Mouse (Mus musculus): ENCODE data around the gene Spaca6.

DNA sequence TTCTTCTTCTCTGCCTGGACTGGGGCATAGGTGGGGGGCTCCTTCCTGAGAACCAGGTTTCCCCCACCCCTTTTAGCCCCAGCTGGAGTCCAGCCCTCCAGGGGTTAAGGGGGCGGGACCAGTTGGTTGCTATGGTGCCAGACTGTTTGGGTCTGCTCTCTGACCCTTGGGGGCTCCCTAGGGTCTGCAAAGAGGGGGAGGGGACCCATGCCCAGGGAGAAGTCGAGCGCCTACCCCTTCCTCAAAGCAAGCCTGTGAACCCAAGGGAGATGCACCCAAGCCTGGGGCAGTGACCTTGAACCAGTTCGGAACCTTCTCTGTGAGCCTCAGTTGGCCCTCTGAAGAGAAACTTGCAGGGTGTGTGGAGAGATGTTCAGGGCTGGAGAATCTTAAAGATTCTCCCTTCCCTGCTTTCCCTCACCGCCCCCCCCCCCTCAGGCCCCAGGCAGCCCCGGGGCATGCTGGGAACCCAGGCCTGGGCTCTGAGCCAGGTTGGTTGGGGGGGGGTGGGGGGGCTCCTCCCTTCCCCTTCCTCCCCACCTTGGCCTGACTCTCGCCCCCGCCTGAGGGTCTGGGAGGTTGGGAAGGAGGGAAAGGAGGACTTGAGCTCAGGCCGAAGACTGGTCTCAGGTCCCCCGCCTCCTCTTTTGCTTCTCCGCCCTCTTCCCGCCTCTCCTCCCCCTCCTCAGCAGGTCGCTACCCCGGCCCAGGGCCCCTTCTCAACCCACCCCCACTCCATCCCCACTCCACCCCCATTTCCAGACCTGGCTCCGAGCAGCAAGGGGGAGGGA lies 1.4 kb downstream of the Spaca6 start:
- TF ChIP-seq CTCF (IDR thresholded peaks at IDR 0.05; ENCODE audit: low read depth, low read length) (no peak), TAL1 (conservative IDR thresholded peaks at IDR 0.05; ENCODE audit: low read depth, low read length) (no peak)
